Mouse (Mus musculus): ENCODE data around the gene Gstz1.

- TF ChIP-seq GATA1 (IDR thresholded peaks at IDR 0.05; ENCODE audit: borderline replicate concordance, low read length) (no peak), FLI1 (IDR thresholded peaks at IDR 0.05; ENCODE audit: low read length) (no peak)
Observed at GRCm38 (mm10) chr12:87160310-87160709, 13.3 kb downstream of the Gstz1 start.
